ENCODE assay signal across 9 mouse cellular contexts in genomic region chr1:153751763-153752301, GRCm38 (mm10). TPM values are rescaled to one million over a fixed set of nuclear protein-coding genes. Genes with fewer than 3 reads are reported as not detected.
DNase-seq lines count a peak whose midpoint lies in the region; ATAC-seq and TF ChIP-seq lines count a peak whose summit lies in the region.
"Had no signal": no experiment of that assay in that cellular context is flagged by ENCODE, and none has a peak within 500 bp of the region (broad histone marks: within the 10 kb centered on the region; RNA-seq: fewer than 3 reads in every experiment).

No protein-coding gene starts in this region.

- peak overlapping the region; percentile 60 to 80 for H3K4me3 ChIP-seq in MEL (ENCODE audit: control insufficient read depth in 1 of 2, insufficient read depth in 1 of 2, low read depth in 2 of 2, low read length in 2 of 2)
- peak overlapping the region; percentile 50 for H3K4me3 ChIP-seq in intestine, embryonic 16.5 days (ENCODE audit: low read length)
- H3K4me3 ChIP-seq in lung, embryonic 15.5 days = peak overlapping the region; percentile 38

- no peak for DNase-seq in frontal cortex, postnatal 25 days (ENCODE audit: low spot score in 2 of 2)
- peak; percentile 83 for DNase-seq in MEL (ENCODE audit: low read depth, low spot score)
- peak; percentile 19 to 36 for DNase-seq in spleen, adult 18-20 months
- no peak for DNase-seq in cerebellum, postnatal 36 days

- H3K79me2 ChIP-seq in MEL (ENCODE audit: control insufficient read depth, insufficient read depth, low read length, poor library complexity) = no peaks in the 10 kb centered on the region; the same call in 1 of the 2 replicates

- no peak for TF ChIP-seq RAD21 in MEL (IDR thresholded peaks at IDR 0.05; ENCODE audit: low read depth, low read length)

- H3K27me3 ChIP-seq in MEL (ENCODE audit: control insufficient read depth in 1 of 2, insufficient read depth in 2 of 2, low read length in 2 of 2) = no peaks in the 10 kb centered on the region
- H3K27me3 ChIP-seq in intestine, embryonic 16.5 days (replicated peaks; ENCODE audit: control insufficient read depth, insufficient read depth, low read length) = no peaks in the 10 kb centered on the region
- no peaks in the 10 kb centered on the region for H3K27me3 ChIP-seq in lung, embryonic 15.5 days

- H3K9me3 ChIP-seq in MEL (replicated peaks; ENCODE audit: insufficient read depth, low read length) = no peaks in the 10 kb centered on the region
- no peaks in the 10 kb centered on the region for H3K9me3 ChIP-seq in intestine, embryonic 16.5 days (ENCODE audit: control insufficient read depth, low read length)
- no peaks in the 10 kb centered on the region for H3K9me3 ChIP-seq in lung, embryonic 15.5 days

- TF ChIP-seq POLR2A in MEL (IDR thresholded peaks at IDR 0.05; ENCODE audit: control insufficient read depth in 1 of 2, insufficient read depth in 1 of 2, low read depth in 1 of 2, low read length in 2 of 2, poor library complexity in 1 of 2) = peak in 1 of 2 experiments; percentile 60; a peak in 2 of 4 replicates

- H3K36me3 ChIP-seq in MEL (ENCODE audit: control insufficient read depth in 1 of 2, insufficient read depth in 2 of 2, low read length in 2 of 2) = peaks cover 0 to 9% of the 10 kb centered on the region in 2 experiments; a peak in 1 of 4 replicates
- H3K36me3 ChIP-seq in intestine, embryonic 16.5 days (ENCODE audit: control insufficient read depth, insufficient read depth, low read length) = no peaks in the 10 kb centered on the region; the same call in 1 of the 2 replicates
- H3K36me3 ChIP-seq in lung, embryonic 15.5 days = no peaks in the 10 kb centered on the region

- peak overlapping the region; percentile 60 for H3K9ac ChIP-seq in MEL (ENCODE audit: control insufficient read depth, low read depth, low read length, poor library complexity, severe bottlenecking)
- H3K9ac ChIP-seq in intestine, embryonic 16.5 days (ENCODE audit: low read depth, low read length) = peak overlapping the region; percentile 74
- H3K9ac ChIP-seq in lung, embryonic 15.5 days = peak overlapping the region; percentile 33

- peaks cover 0 to 14% of the 10 kb centered on the region in 2 experiments; a peak in 2 of 4 replicates for H3K4me1 ChIP-seq in MEL (ENCODE audit: control insufficient read depth in 1 of 2, insufficient read depth in 2 of 2, low read length in 2 of 2)
- H3K4me1 ChIP-seq in intestine, embryonic 16.5 days (ENCODE audit: control insufficient read depth, insufficient read depth, low read length) = peaks cover 7% of the 10 kb centered on the region; the same call in 1 of the 2 replicates
- peaks cover 37% of the 10 kb centered on the region for H3K4me1 ChIP-seq in lung, embryonic 15.5 days

- TF ChIP-seq CTCF in MEL (IDR thresholded peaks at IDR 0.05 in 2 of 3, conservative IDR thresholded peaks at IDR 0.05 in 1 of 3; ENCODE audit: control insufficient read depth in 1 of 3, insufficient read depth in 1 of 3, low read depth in 2 of 3, low read length in 3 of 3, poor library complexity in 1 of 3, severe bottlenecking in 1 of 3) = no peak

- peak; percentile 9 to 42; a peak in 2 of 4 replicates for TF ChIP-seq EP300 in MEL (IDR thresholded peaks at IDR 0.05; ENCODE audit: low read depth in 1 of 2, low read length in 2 of 2)

- peak overlapping the region; percentile 72 for H3K27ac ChIP-seq in MEL (ENCODE audit: control insufficient read depth, low read depth, low read length)
- peak overlapping the region; percentile 96 for H3K27ac ChIP-seq in intestine, embryonic 16.5 days (ENCODE audit: low read length)
- H3K27ac ChIP-seq in lung, embryonic 15.5 days = peak overlapping the region; percentile 43

- peak overlapping the region; percentile 60 for H3K4me2 ChIP-seq in intestine, embryonic 16.5 days (ENCODE audit: low read depth, low read length)
- H3K4me2 ChIP-seq in lung, embryonic 15.5 days = peak overlapping the region; percentile 65

- peak; percentile 80 for ATAC-seq in frontal cortex, adult (ENCODE audit: low TSS enrichment)
- peak; percentile 44 for ATAC-seq in erythroid progenitor cell, adult 5-6 weeks (replicated peaks; ENCODE audit: low FRiP score, poor library complexity, severe bottlenecking)
- ATAC-seq in intestine, embryonic 16.5 days = peak; percentile 78
- peak; percentile 10; the same call in 1 of the 2 replicates for ATAC-seq in lung, embryonic 15.5 days (ENCODE audit: borderline replicate concordance, extremely low read depth, low FRiP score, low TSS enrichment)

- WGBS in intestine, embryonic 16.5 days = 17% methylated on average over 13 of the region's 13 CpGs
- WGBS in lung, embryonic 15.5 days = 12% methylated on average over 13 of the region's 13 CpGs

TF ChIP-seq in MEL, 35 proteins besides CTCF, POLR2A, EP300 and RAD21 (continues in another document):
- TF ChIP-seq JUND (IDR thresholded peaks at IDR 0.05; ENCODE audit: low read depth, low read length) (no peak), ELF1 (IDR thresholded peaks at IDR 0.05; ENCODE audit: low read depth, low read length) (peak; percentile 53; the same call in 1 of the 2 replicates), SMC3 (IDR thresholded peaks at IDR 0.05; ENCODE audit: low read depth, low read length) (no peak), MYB (IDR thresholded peaks at IDR 0.05; ENCODE audit: low read depth, low read length) (no peak), E2F4 (IDR thresholded peaks at IDR 0.05; ENCODE audit: borderline replicate concordance, low read depth, low read length) (no peak), GABPA (IDR thresholded peaks at IDR 0.05; ENCODE audit: low read depth, low read length) (no peak), ZNF384 (IDR thresholded peaks at IDR 0.05; ENCODE audit: low read depth, low read length) (no peak), MAFK (IDR thresholded peaks at IDR 0.05; ENCODE audit: borderline replicate concordance, low read depth, low read length) (no peak), TAL1 (IDR thresholded peaks at IDR 0.05; ENCODE audit: low read length) (no peak), MEF2A (IDR thresholded peaks at IDR 0.05; ENCODE audit: extremely low read depth, insufficient replicate concordance, low read depth, low read length, poor library complexity, severe bottlenecking) (no peak), NELFE (IDR thresholded peaks at IDR 0.05; ENCODE audit: low read depth, low read length) (no peak), CHD1 (IDR thresholded peaks at IDR 0.05; ENCODE audit: low read depth, low read length) (no peak), ETS1 (IDR thresholded peaks at IDR 0.05; ENCODE audit: low read depth, low read length) (peak; percentile 60), CHD2 (IDR thresholded peaks at IDR 0.05; ENCODE audit: low read length) (no peak), KAT2A (conservative IDR thresholded peaks at IDR 0.05; ENCODE audit: low read depth, low read length) (no peak), TBP (IDR thresholded peaks at IDR 0.05; ENCODE audit: low read depth, low read length) (peak; percentile 84; the same call in 1 of the 2 replicates), USF2 (IDR thresholded peaks at IDR 0.05; ENCODE audit: borderline replicate concordance in 1 of 2, insufficient read depth in 1 of 2, low read depth in 1 of 2, low read length in 2 of 2) (no peak), ZKSCAN1 (IDR thresholded peaks at IDR 0.05; ENCODE audit: low read depth, low read length) (no peak), USF1 (IDR thresholded peaks at IDR 0.05; ENCODE audit: low read depth, low read length) (no peak; the same call in 1 of the 2 replicates), RCOR1 (IDR thresholded peaks at IDR 0.05; ENCODE audit: low read depth, low read length) (no peak), MYC (IDR thresholded peaks at IDR 0.05; ENCODE audit: low read depth, low read length) (no peak), NRF1 (IDR thresholded peaks at IDR 0.05; ENCODE audit: insufficient read depth, low read depth, low read length, poor library complexity, severe bottlenecking) (no peak), HCFC1 (IDR thresholded peaks at IDR 0.05; ENCODE audit: low read depth, low read length) (peak; percentile 23; the same call in 1 of the 2 replicates), TCF12 (IDR thresholded peaks at IDR 0.05; ENCODE audit: low read depth, low read length) (peak; percentile 26; the same call in 1 of the 2 replicates), ZC3H11A (IDR thresholded peaks at IDR 0.05; ENCODE audit: low read depth, low read length) (no peak), SIN3A (IDR thresholded peaks at IDR 0.05; ENCODE audit: low read length) (no peak; the same call in 1 of the 2 replicates), ZMIZ1 (IDR thresholded peaks at IDR 0.05; ENCODE audit: low read depth, low read length) (no peak), MXI1 (IDR thresholded peaks at IDR 0.05; ENCODE audit: low read depth, low read length) (no peak; the same call in 1 of the 2 replicates), POLR2AphosphoS5 (IDR thresholded peaks at IDR 0.05; ENCODE audit: borderline replicate concordance, low read depth, low read length) (no peak), GATA1 (IDR thresholded peaks at IDR 0.05; ENCODE audit: low read depth, low read length) (no peak), BHLHE40 (IDR thresholded peaks at IDR 0.05; ENCODE audit: borderline replicate concordance, low read depth, low read length) (no peak), UBTF (IDR thresholded peaks at IDR 0.05; ENCODE audit: borderline replicate concordance, insufficient read depth, low read depth, low read length) (0 out of 2 replicates have a peak, but pooled peaks have one; percentile 46), POLR2AphosphoS2 (IDR thresholded peaks at IDR 0.05; ENCODE audit: low read length) (no peak)

RNA-seq across cellular contexts. Expression of gene Rnasel, which starts 2.6 kb away (rescaled TPM):
- 5.2 TPM in 2 replicates for total RNA-seq in MEL (2012; rRNA removed)
- polyA plus RNA-seq in MEL (2012; ENCODE audit: insufficient read depth in 1 of 2, insufficient read length in 2 of 2, low read depth in 1 of 2, low replicate concordance in 2 of 2, missing spikeins in 1 of 2) = 1 to 10 TPM in 1 of 2 experiments, not detected in 1; 8.1 TPM
- total RNA-seq in erythroid progenitor cell, adult 5-6 weeks (2015; ENCODE audit: low replicate concordance) = 96.2 and 117 TPM in 2 replicates
- 128 and 171 TPM in 2 replicates for total RNA-seq in erythroid progenitor cell, adult 5-6 weeks (2017; ENCODE audit: low replicate concordance)
- polyA plus RNA-seq in intestine, embryonic 16.5 days (2015; fragmentation: Nextera tagmentation; extraction: Ambion mirVana) = 32.4 and 35.9 TPM in 2 replicates
- polyA plus RNA-seq in lung, embryonic 15.5 days (2015; fragmentation: Nextera tagmentation; extraction: Ambion mirVana) = 5.3 and 7.0 TPM in 2 replicates
- total RNA-seq: ES-E14 had no signal

RNA-seq across cellular contexts. Expression of gene Rgs16, which starts 11.7 kb away (rescaled TPM):
- not detected in 2 replicates for total RNA-seq in MEL (2012; rRNA removed)
- polyA plus RNA-seq in MEL (2012; ENCODE audit: insufficient read depth in 1 of 2, insufficient read length in 2 of 2, low read depth in 1 of 2, low replicate concordance in 2 of 2, missing spikeins in 1 of 2) = not detected
- total RNA-seq in erythroid progenitor cell, adult 5-6 weeks (2015; ENCODE audit: low replicate concordance) = not detected in 2 replicates
- not detected in 2 replicates for total RNA-seq in erythroid progenitor cell, adult 5-6 weeks (2017; ENCODE audit: low replicate concordance)
- polyA plus RNA-seq in intestine, embryonic 16.5 days (2015; fragmentation: Nextera tagmentation; extraction: Ambion mirVana) = 5.0 and 5.3 TPM in 2 replicates
- polyA plus RNA-seq in lung, embryonic 15.5 days (2015; fragmentation: Nextera tagmentation; extraction: Ambion mirVana) = 1.7 and 1.9 TPM in 2 replicates

Comparison
In these comparisons a context has a peak if more than half of its experiments do, and no peak if none do; other contexts are left out.
1. ATAC-seq: peak in every context shown above with its lines; median percentile 80 in frontal cortex, adult; 78 in intestine, embryonic 16.5 days; 44 in erythroid progenitor cell, adult 5-6 weeks; 10 in lung, embryonic 15.5 days.
2. DNase-seq: peak in MEL (single experiment) and spleen, adult 18-20 months (2 of 2); none in frontal cortex, postnatal 25 days (0 of 2) and cerebellum, postnatal 36 days (0 of 2).
3. H3K27ac ChIP-seq: peak in every context shown above with its lines; median percentile 96 in intestine, embryonic 16.5 days; 72 in MEL; 43 in lung, embryonic 15.5 days.
4. Peak in every context shown above with its lines, with median percentiles within 50 percentile points of each other: H3K4me3 ChIP-seq and H3K9ac ChIP-seq.